Mouse (Mus musculus) CH12.LX (cell line): ENCODE measurements around the gene Gm11563. TPM values are rescaled to one million over a fixed set of nuclear protein-coding genes. Genes with fewer than 3 reads are reported as not detected.

Experiments used
- DNase-seq: peaks from one replicate; pipeline ENCODE4 v3.0.0-alpha.2; 2013; ENCODE audit errors: extremely low read depth
- H3K27ac ChIP-seq: 2 replicates; pipeline ENCODE4 v1.5.1; 2012; ENCODE audit warnings: low read depth, mild to moderate bottlenecking, control low read depth, moderate library complexity; ENCODE audit not compliant: insufficient read depth
- H3K27me3 ChIP-seq: replicated peaks from 2 replicates; pipeline ENCODE3; 2012; ENCODE audit warnings: inconsistent platforms
- H3K36me3 ChIP-seq, 2 experiments: replicated peaks in 1 of 2; 2 replicates each; pipeline versions ENCODE3 to v1.6.1; 2012; ENCODE audit warnings: inconsistent platforms in 1 of 2, low read length in 1 of 2, mild to moderate bottlenecking in 1 of 2, mixed read lengths in 1 of 2, moderate library complexity in 1 of 2; ENCODE audit not compliant: control insufficient read depth in 1 of 2, insufficient read depth in 1 of 2
- H3K4me1 ChIP-seq, 2 experiments: 2 replicates each; pipeline ENCODE4 v1.6.1; 2012; ENCODE audit warnings: inconsistent platforms in 1 of 2, moderate library complexity in 1 of 2; ENCODE audit not compliant: insufficient read depth in 2 of 2, control insufficient read depth in 1 of 2
- H3K4me2 ChIP-seq: 2 replicates; pipeline ENCODE4 v1.6.1; 2012; ENCODE audit warnings: low read depth, mild to moderate bottlenecking, control low read depth; ENCODE audit not compliant: poor library complexity, insufficient read depth, severe bottlenecking
- H3K4me3 ChIP-seq, 3 experiments: fragments of 150-350 bp in 1 of 3; sonication (generic) in 1 of 3; replicated peaks in 1 of 3; 2 replicates each; pipeline versions ENCODE3 to v1.5.1; 2011 to 2012; ENCODE audit warnings: low read depth in 2 of 3, low read length in 2 of 3, mild to moderate bottlenecking in 2 of 3, moderate library complexity in 2 of 3, control low read depth in 1 of 3, improper control_type of control experiment in 1 of 3, inconsistent platforms in 1 of 3, mixed read lengths in 1 of 3; ENCODE audit not compliant: poor library complexity in 1 of 3
- H3K79me2 ChIP-seq: replicated peaks from 2 replicates; pipeline ENCODE4 v1.6.1; 2012; ENCODE audit warnings: mild to moderate bottlenecking, moderate library complexity; ENCODE audit not compliant: control insufficient read depth, poor library complexity, insufficient read depth, severe bottlenecking; ENCODE audit errors: extremely low read depth
- H3K9ac ChIP-seq: 2 replicates; pipeline ENCODE4 v1.6.1; 2012; ENCODE audit warnings: low read depth, mild to moderate bottlenecking, control low read depth, moderate library complexity; ENCODE audit not compliant: insufficient read depth
- H3K9me3 ChIP-seq: replicated peaks from 2 replicates; pipeline ENCODE3; 2012; ENCODE audit warnings: low read length, inconsistent platforms, mixed read lengths
- BHLHE40 ChIP-seq: IDR thresholded peaks from 2 replicates; pipeline ENCODE4 v1.6.1; 2011; ENCODE audit warnings: mild to moderate bottlenecking, low read depth, low read length, improper control_type of control experiment
- CHD2 ChIP-seq: IDR thresholded peaks from 2 replicates; pipeline ENCODE4 v1.6.1; 2011; ENCODE audit warnings: low read length, improper control_type of control experiment
- CTCF ChIP-seq, 2 experiments: IDR thresholded peaks in 1 of 2; conservative IDR thresholded peaks in 1 of 2; 2 replicates each; pipeline ENCODE4 v1.5.1; 2011 to 2012; ENCODE audit warnings: low read depth in 2 of 2, low read length in 2 of 2, improper control_type of control experiment in 1 of 2, inconsistent platforms in 1 of 2, mild to moderate bottlenecking in 1 of 2, moderate library complexity in 1 of 2
- ELF1 ChIP-seq: IDR thresholded peaks from 2 replicates; pipeline ENCODE4 v1.6.1; 2014; ENCODE audit warnings: low read depth, mild to moderate bottlenecking, inconsistent platforms, low read length, improper control_type of control experiment
- HCFC1 ChIP-seq: IDR thresholded peaks from 2 replicates; pipeline ENCODE4 v1.6.1; 2012; ENCODE audit warnings: low read depth, mild to moderate bottlenecking, inconsistent platforms, low read length, improper control_type of control experiment
- MAFK ChIP-seq: IDR thresholded peaks from 2 replicates; pipeline ENCODE4 v1.6.1; 2011; ENCODE audit warnings: low read length, improper control_type of control experiment; ENCODE audit not compliant: insufficient replicate concordance
- MAZ ChIP-seq: IDR thresholded peaks from 2 replicates; pipeline ENCODE4 v1.6.1; 2012; ENCODE audit warnings: low read depth, mild to moderate bottlenecking, inconsistent platforms, low read length, improper control_type of control experiment, moderate library complexity
- MEF2A ChIP-seq: IDR thresholded peaks from 2 replicates; pipeline ENCODE4 v1.6.1; 2014; ENCODE audit warnings: low read depth, mild to moderate bottlenecking, inconsistent platforms, low read length, improper control_type of control experiment, borderline replicate concordance
- MXI1 ChIP-seq: IDR thresholded peaks from 2 replicates; pipeline ENCODE4 v1.6.1; 2011; ENCODE audit warnings: mild to moderate bottlenecking, low read depth, low read length, improper control_type of control experiment
- NRF1 ChIP-seq: IDR thresholded peaks from 2 replicates; pipeline ENCODE4 v1.6.1; 2014; ENCODE audit warnings: low read depth, mild to moderate bottlenecking, inconsistent platforms, low read length, improper control_type of control experiment, moderate library complexity
- POLR2A ChIP-seq: IDR thresholded peaks from 2 replicates; pipeline ENCODE4 v1.6.1; 2011; ENCODE audit warnings: low read depth, mild to moderate bottlenecking, improper control_type of control experiment, low read length
- POLR2AphosphoS2 ChIP-seq: IDR thresholded peaks from 2 replicates; pipeline ENCODE4 v1.6.1; 2011; ENCODE audit warnings: low read depth, low read length, improper control_type of control experiment
- RCOR1 ChIP-seq: conservative IDR thresholded peaks from 2 replicates; pipeline ENCODE4 v1.6.1; 2012; ENCODE audit warnings: low read depth, mild to moderate bottlenecking, inconsistent platforms, low read length, improper control_type of control experiment
- SIN3A ChIP-seq: IDR thresholded peaks from 2 replicates; pipeline ENCODE4 v1.6.1; 2012; ENCODE audit warnings: low read length, improper control_type of control experiment, inconsistent platforms
- SMC3 ChIP-seq: IDR thresholded peaks from 2 replicates; pipeline ENCODE4 v1.6.1; 2011; ENCODE audit warnings: low read depth, low read length, improper control_type of control experiment
- TBP ChIP-seq: conservative IDR thresholded peaks from 2 replicates; pipeline ENCODE4 v1.6.1; 2011; ENCODE audit warnings: low read depth, low read length, improper control_type of control experiment
- UBTF ChIP-seq: IDR thresholded peaks from 2 replicates; pipeline ENCODE4 v1.6.1; 2012; ENCODE audit warnings: low read depth, mild to moderate bottlenecking, inconsistent platforms, low read length, improper control_type of control experiment, moderate library complexity
- USF1 ChIP-seq: IDR thresholded peaks from 2 replicates; pipeline ENCODE4 v1.6.1; 2014; ENCODE audit warnings: low read depth, mild to moderate bottlenecking, inconsistent platforms, low read length, improper control_type of control experiment
- USF2 ChIP-seq: conservative IDR thresholded peaks from 2 replicates; pipeline ENCODE4 v1.6.1; 2011; ENCODE audit warnings: low read depth, low read length, improper control_type of control experiment
- ZC3H11A ChIP-seq: IDR thresholded peaks from 2 replicates; pipeline ENCODE4 v1.6.1; 2012; ENCODE audit warnings: low read depth, mild to moderate bottlenecking, inconsistent platforms, low read length, improper control_type of control experiment
- ZMIZ1 ChIP-seq: IDR thresholded peaks from 2 replicates; pipeline ENCODE4 v1.6.1; 2012; ENCODE audit warnings: low read depth, mild to moderate bottlenecking, inconsistent platforms, low read length, improper control_type of control experiment
- dilution Hi-C: fragments of 300-500 bp; cut with MboI; formaldehyde crosslinking; loops from 2 replicates; pipeline ENCODE4 v1.14.3; 2020; ENCODE audit warnings: low sequenced_read_pairs; ENCODE audit not compliant: extremely low pct_unique_long_range_greater_than_20kb, extremely low pct_ligation_motif_present
- in situ Hi-C: fragments of 300-500 bp; cut with MboI; formaldehyde crosslinking; loops from 3 replicates; pipeline ENCODE4 v1.14.3; 2019; ENCODE audit warnings: low sequenced_read_pairs, low pct_ligation_motif_present, low pct_unique_long_range_greater_than_20kb, mixed read lengths
- polyA plus RNA-seq: library from polyadenylated mRNA; unstranded; fragments of >175 nt; gene quantifications from 2 replicates; pipeline ENCODE4 v1.2.1, GENCODE M21; 2012; ENCODE audit warnings: low read depth; ENCODE audit not compliant: insufficient read length
- total RNA-seq, 2 experiments: library from RNA; depleted of rRNA; stranded (reverse); fragments of 300-350 nt in 1 of 2; fragments of >200 nt in 1 of 2; gene quantifications; 2 replicates each; pipeline ENCODE4 v1.2.3; 2012 to 2014

Gm11563 gene
- total and polyA plus RNA-seq, 3 experiments: not detected

DNA sequence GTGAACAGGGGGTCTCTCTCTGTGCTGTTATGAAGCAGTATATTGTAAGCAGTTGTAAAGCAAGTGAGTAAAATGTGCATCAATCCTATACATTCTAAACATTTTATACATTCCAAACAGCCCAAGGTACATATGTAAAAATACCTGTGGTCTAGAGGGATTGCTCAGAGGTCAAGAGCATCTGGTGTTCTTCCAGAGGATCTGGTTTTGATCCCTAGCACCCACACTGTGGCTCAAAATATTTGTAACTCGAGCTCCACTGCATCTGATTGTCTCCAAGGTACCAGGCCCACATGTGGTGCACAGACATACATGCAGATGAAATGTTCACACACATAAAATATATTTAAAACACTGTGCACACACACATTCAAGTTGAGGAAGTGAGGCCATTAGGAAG lies 17.8 kb downstream of the Gm11563 start:
- H3K4me2 ChIP-seq: no peak overlapping the region
- dilution Hi-C loops (no loop called here), in situ Hi-C loops (no loop called here)
- H3K27me3 ChIP-seq: peaks cover 72% of the 10 kb centered on the region
- H3K36me3 ChIP-seq: no peaks in the 10 kb centered on the region
- H3K27ac ChIP-seq: no peak overlapping the region
- no peak overlapping the region for H3K9ac ChIP-seq
- no peaks in the 10 kb centered on the region for H3K79me2 ChIP-seq
- H3K9me3 ChIP-seq: no peaks in the 10 kb centered on the region
- no peak overlapping the region for H3K4me3 ChIP-seq
- H3K4me1 ChIP-seq: peaks cover 0 to 5% of the 10 kb centered on the region in 2 experiments; a peak in 1 of 4 replicates
- no peak for TF ChIP-seq ZMIZ1
- TF ChIP-seq USF1: no peak
- no peak for TF ChIP-seq RCOR1
- TF ChIP-seq POLR2AphosphoS2: no peak
- TF ChIP-seq MXI1: no peak
- no peak for TF ChIP-seq POLR2A
- TF ChIP-seq, all 38 proteins: peak for 0
- no peak for DNase-seq

- Histone ChIP-seq H3K9me3 (no peaks in the 10 kb centered on the region), H3K27ac (no peak overlapping the region), H3K36me3 (no peaks in the 10 kb centered on the region), H3K9ac (no peak overlapping the region), H3K4me2 (no peak overlapping the region), H3K79me2 (no peaks in the 10 kb centered on the region), H3K4me1 (no peaks in the 10 kb centered on the region), H3K27me3 (peaks cover 78% of the 10 kb centered on the region), H3K4me3 (no peak overlapping the region)
- in situ Hi-C loops: no loop called here
- no peak for TF ChIP-seq HCFC1
- no peak for TF ChIP-seq MXI1
- no peak for TF ChIP-seq CHD2
- no peak for TF ChIP-seq NRF1
- TF ChIP-seq ZC3H11A: no peak
- no peak for TF ChIP-seq SIN3A
- TF ChIP-seq POLR2A: no peak
- no peak for TF ChIP-seq USF2
- no peak for TF ChIP-seq BHLHE40
- TF ChIP-seq ELF1: no peak
- no peak for TF ChIP-seq MAFK
- no peak for TF ChIP-seq MEF2A
- no peak for TF ChIP-seq TBP
- no peak for TF ChIP-seq SMC3
- no peak for TF ChIP-seq MAZ
- TF ChIP-seq UBTF: no peak
- TF ChIP-seq CTCF (conservative IDR thresholded peaks at IDR 0.05 in 1 of 2, IDR thresholded peaks at IDR 0.05 in 1 of 2; ENCODE audit: low read depth in 2 of 2, low read length in 2 of 2): no peak
- dilution Hi-C loops: no loop called here
- no peak for DNase-seq
Observed at GRCm38 (mm10) chr11:99637086-99637485, 21.7 kb downstream of the Gm11563 start.
